Mouse (Mus musculus) midbrain, embryonic 10.5 days (tissue): ENCODE measurements around the gene Ahnak. TPM values are rescaled to one million over a fixed set of nuclear protein-coding genes. Genes with fewer than 3 reads are reported as not detected.
"Not testable (repeated sequence)": the region's sequence is repeated elsewhere in the genome, so short reads cannot be mapped to it uniquely, and the experiment has no call there.

ENCODE experiments used
- DNase-seq: peaks from one replicate; pipeline ENCODE4 v3.0.0-alpha.2; 2017; ENCODE audit warnings: low spot score
- H3K27ac ChIP-seq: fragments of 300-500 bp; sonication (generic); replicated peaks from 2 replicates; pipeline ENCODE4 v1.5.1; 2016; ENCODE audit warnings: mild to moderate bottlenecking
- H3K27me3 ChIP-seq: fragments of 300-500 bp; sonication (generic); 2 replicates; pipeline ENCODE4 v1.6.1; 2016; ENCODE audit warnings: low read depth, mild to moderate bottlenecking; ENCODE audit not compliant: poor library complexity, severe bottlenecking
- H3K36me3 ChIP-seq: fragments of 300-500 bp; sonication (generic); 2 replicates; pipeline ENCODE4 v1.6.1; 2016; ENCODE audit warnings: mild to moderate bottlenecking, moderate library complexity
- H3K4me1 ChIP-seq: fragments of 300-500 bp; sonication (generic); 2 replicates; pipeline ENCODE4 v1.6.1; 2016
- H3K4me3 ChIP-seq: fragments of 300-500 bp; sonication (generic); 2 replicates; pipeline ENCODE4 v1.5.1; 2016; ENCODE audit warnings: mild to moderate bottlenecking, moderate library complexity
- H3K9me3 ChIP-seq: fragments of 300-500 bp; sonication (generic); replicated peaks from 2 replicates; pipeline ENCODE4 v1.6.1; 2016; ENCODE audit warnings: mild to moderate bottlenecking
- WGBS: fragments of 180-500 bp; shearing (Covaris S2); methylation state at CpG from one replicate; pipeline ENCODE4 v1.1.7; 2016; 5-methylcytosine and 5-hydroxymethylcytosine counted together
- polyA plus RNA-seq: library from polyadenylated mRNA; unstranded; fragments of >200 nt; fragmentation: Nextera tagmentation; extraction: Ambion mirVana; gene quantifications from 2 replicates; pipeline ENCODE4 v1.2.1, GENCODE M21; 2016

Ahnak gene
- polyA plus RNA-seq, 1 experiment from 2014 or later = 6.6 TPM

GRCm38 (mm10) chr19:9039928-9040327, 50.8 kb downstream of the Ahnak start:
- peak; percentile 14 for DNase-seq
- H3K27me3 ChIP-seq = no peaks in the 10 kb centered on the region
- H3K9me3 ChIP-seq = no peaks in the 10 kb centered on the region
- no peak overlapping the region for H3K27ac ChIP-seq
- H3K4me1 ChIP-seq = no peaks in the 10 kb centered on the region
- no peak overlapping the region for H3K4me3 ChIP-seq
- H3K36me3 ChIP-seq = no peaks in the 10 kb centered on the region
- WGBS = 66% methylated on average over 7 of the region's 7 CpGs

GRCm38 (mm10) chr19:9040649-9041048, 51.6 kb downstream of the Ahnak start:
- no peak overlapping the region for H3K27ac ChIP-seq
- WGBS = 87% methylated on average over 6 of the region's 6 CpGs
- H3K27me3 ChIP-seq = no peaks in the 10 kb centered on the region
- no peaks in the 10 kb centered on the region for H3K4me1 ChIP-seq
- DNase-seq = no peak
- H3K4me3 ChIP-seq = no peak overlapping the region
- H3K36me3 ChIP-seq = no peaks in the 10 kb centered on the region
- no peaks in the 10 kb centered on the region for H3K9me3 ChIP-seq

GRCm38 (mm10) chr19:9041074-9041473, 52.0 kb downstream of the Ahnak start:
- Histone ChIP-seq H3K27ac (no peak overlapping the region), H3K4me1 (no peaks in the 10 kb centered on the region), H3K9me3 (no peaks in the 10 kb centered on the region), H3K27me3 (no peaks in the 10 kb centered on the region), H3K4me3 (no peak overlapping the region), H3K36me3 (no peaks in the 10 kb centered on the region)
- DNase-seq = no peak

GRCm38 (mm10) chr19:9043123-9043522, 54.0 kb downstream of the Ahnak start:
- Histone ChIP-seq H3K4me3 (no peak overlapping the region), H3K27me3 (no peaks in the 10 kb centered on the region), H3K9me3 (no peaks in the 10 kb centered on the region), H3K36me3 (no peaks in the 10 kb centered on the region), H3K4me1 (no peaks in the 10 kb centered on the region), H3K27ac (no peak overlapping the region)
- WGBS = 82% methylated on average over 1 of the region's 1 CpGs
- no peak for DNase-seq

GRCm38 (mm10) chr19:9044291-9044690, 55.2 kb downstream of the Ahnak start:
- no peaks in the 10 kb centered on the region for H3K9me3 ChIP-seq
- 85% methylated on average over 4 of the region's 4 CpGs for WGBS
- H3K27ac ChIP-seq = no peak overlapping the region

GRCm38 (mm10) chr19:9047207-9047945, 58.3 kb downstream of the Ahnak start:
- no peaks in the 10 kb centered on the region for H3K27me3 ChIP-seq
- no peaks in the 10 kb centered on the region for H3K9me3 ChIP-seq
- no peak for DNase-seq
- no peaks in the 10 kb centered on the region for H3K4me1 ChIP-seq
- 73% methylated on average over 7 of the region's 7 CpGs for WGBS
- H3K36me3 ChIP-seq = no peaks in the 10 kb centered on the region
- H3K4me3 ChIP-seq = no peak overlapping the region
- H3K27ac ChIP-seq = no peak overlapping the region

More at GRCm38 (mm10) chr19:9044291-9044690, 55.2 kb downstream of the Ahnak start:
- no peak overlapping the region for H3K4me3 ChIP-seq
- no peak for DNase-seq
- no peaks in the 10 kb centered on the region for H3K36me3 ChIP-seq
- H3K27me3 ChIP-seq = no peaks in the 10 kb centered on the region
- no peaks in the 10 kb centered on the region for H3K4me1 ChIP-seq

- Histone ChIP-seq H3K27me3 (no peaks in the 10 kb centered on the region), H3K4me3 (no peak overlapping the region), H3K4me1 (0 out of 2 replicates have a peak, but pooled peaks cover under 1% of the 10 kb centered on the region), H3K9me3 (no peaks in the 10 kb centered on the region), H3K27ac (no peak overlapping the region), H3K36me3 (no peaks in the 10 kb centered on the region)
- 85% methylated on average over 1 of the region's 1 CpGs for WGBS
- DNase-seq = no peak
Measured at GRCm38 (mm10) chr19:9047946-9048387, 58.9 kb downstream of the Ahnak start.

- 93% methylated on average over 4 of the region's 4 CpGs for WGBS
- H3K27ac ChIP-seq = no peak overlapping the region
- DNase-seq = no peak
- no peak overlapping the region for H3K4me3 ChIP-seq
- H3K36me3 ChIP-seq = no peaks in the 10 kb centered on the region
- H3K27me3 ChIP-seq = no peaks in the 10 kb centered on the region
- H3K9me3 ChIP-seq = no peaks in the 10 kb centered on the region
- H3K4me1 ChIP-seq = 0 out of 2 replicates have a peak, but pooled peaks cover 3% of the 10 kb centered on the region
Measured at GRCm38 (mm10) chr19:9048981-9049687, 60.0 kb downstream of the Ahnak start.

GRCm38 (mm10) chr19:9050294-9051229, 61.5 kb downstream of the Ahnak start:
- no peak overlapping the region for H3K27ac ChIP-seq
- H3K27me3 ChIP-seq = no peaks in the 10 kb centered on the region
- no peaks in the 10 kb centered on the region for H3K9me3 ChIP-seq
- H3K4me3 ChIP-seq = no peak overlapping the region
- no peaks in the 10 kb centered on the region for H3K36me3 ChIP-seq
- no peak for DNase-seq
- WGBS = 81% methylated on average over 9 of the region's 9 CpGs
- H3K4me1 ChIP-seq = 0 out of 2 replicates have a peak, but pooled peaks cover 3% of the 10 kb centered on the region

GRCm38 (mm10) chr19:9051985-9052384, 62.9 kb downstream of the Ahnak start:
- not testable (repeated sequence) for H3K4me3 ChIP-seq, H3K27ac ChIP-seq, H3K27me3 ChIP-seq, H3K36me3 ChIP-seq, H3K9me3 ChIP-seq, H3K4me1 ChIP-seq, DNase-seq
- WGBS = 93% methylated on average over 4 of the region's 4 CpGs

GRCm38 (mm10) chr19:9052803-9053431, 63.8 kb downstream of the Ahnak start:
- no peak overlapping the region for H3K4me3 ChIP-seq
- no peaks in the 10 kb centered on the region for H3K27me3 ChIP-seq
- 0 out of 2 replicates have a peak, but pooled peaks cover 3% of the 10 kb centered on the region for H3K4me1 ChIP-seq
- DNase-seq = no peak
- WGBS = 78% methylated on average over 6 of the region's 6 CpGs
- no peaks in the 10 kb centered on the region for H3K36me3 ChIP-seq
- H3K27ac ChIP-seq = no peak overlapping the region
- no peaks in the 10 kb centered on the region for H3K9me3 ChIP-seq

GRCm38 (mm10) chr19:9055153-9055552, 66.1 kb downstream of the Ahnak start:
- Histone ChIP-seq H3K27me3 (no peaks in the 10 kb centered on the region), H3K36me3 (no peaks in the 10 kb centered on the region), H3K4me1 (0 out of 2 replicates have a peak, but pooled peaks cover 3% of the 10 kb centered on the region), H3K9me3 (no peaks in the 10 kb centered on the region), H3K4me3 (no peak overlapping the region), H3K27ac (no peak overlapping the region)
- DNase-seq = no peak
- 49% methylated on average over 2 of the region's 2 CpGs for WGBS
